Mouse (Mus musculus) forebrain, postnatal 0 days (tissue): ENCODE measurements around the gene Pde8b. TPM values are rescaled to one million over a fixed set of nuclear protein-coding genes. Genes with fewer than 3 reads are reported as not detected.

Experiments used
- ATAC-seq: fragments of 200-750 bp; cut with Nextera tagmentation; 2 replicates; pipeline ENCODE4 v1.8.0; 2017; ENCODE audit warnings: mild to moderate bottlenecking, moderate library complexity
- DNase-seq: peaks from one replicate; pipeline ENCODE4 v3.0.0-alpha.2; 2015
- H3K27ac ChIP-seq: fragments of 300-500 bp; sonication (generic); 2 replicates; pipeline ENCODE4 v1.5.1; 2014; ENCODE audit warnings: low read depth, mild to moderate bottlenecking, antibody characterized with exemption, low read length, moderate library complexity, mixed read lengths
- H3K27me3 ChIP-seq: fragments of 300-500 bp; sonication (generic); 2 replicates; pipeline ENCODE4 v1.6.1; 2014; ENCODE audit warnings: mild to moderate bottlenecking, low read length, mixed read lengths; ENCODE audit not compliant: insufficient read depth
- H3K36me3 ChIP-seq: fragments of 300-500 bp; sonication (generic); 2 replicates; pipeline ENCODE4 v1.6.1; 2014; ENCODE audit warnings: mild to moderate bottlenecking, moderate library complexity; ENCODE audit not compliant: insufficient read depth
- H3K4me1 ChIP-seq: fragments of 300-500 bp; sonication (generic); 2 replicates; pipeline ENCODE4 v1.6.1; 2014; ENCODE audit warnings: antibody characterized with exemption; ENCODE audit not compliant: insufficient read depth
- H3K4me2 ChIP-seq: fragments of 300-500 bp; sonication (generic); 2 replicates; pipeline ENCODE4 v1.6.1; 2014; ENCODE audit warnings: low read depth, mild to moderate bottlenecking, moderate library complexity
- H3K4me3 ChIP-seq: fragments of 300-500 bp; sonication (generic); 2 replicates; pipeline ENCODE4 v1.5.1; 2014; ENCODE audit warnings: low read depth, low read length, mixed read lengths
- H3K9ac ChIP-seq: fragments of 300-500 bp; sonication (generic); 2 replicates; pipeline ENCODE4 v1.6.1; 2014; ENCODE audit warnings: mild to moderate bottlenecking
- H3K9me3 ChIP-seq: fragments of 300-500 bp; sonication (generic); 2 replicates; pipeline ENCODE4 v1.6.1; 2016; ENCODE audit warnings: low read length
- CTCF ChIP-seq: sonication (generic); IDR thresholded peaks from 2 replicates; pipeline ENCODE4 v1.5.1; 2016; ENCODE audit warnings: antibody characterized with exemption, control low read depth, low read depth
- WGBS: fragments of 180-500 bp; shearing (Covaris S2); extraction: QIAGEN DNeasy Blood & Tissue Kit; methylation state at CpG from one replicate; pipeline ENCODE4 v1.1.7; 2014; 5-methylcytosine and 5-hydroxymethylcytosine counted together
- polyA plus RNA-seq: library from polyadenylated mRNA; unstranded; fragments of >200 nt; fragmentation: Nextera tagmentation; extraction: Ambion mirVana; gene quantifications from 2 replicates; pipeline ENCODE4 v1.2.1, GENCODE M21; 2015
- total RNA-seq: library from RNA; depleted of rRNA; stranded (reverse); fragments of >200 nt; gene quantifications from 2 replicates; pipeline ENCODE4 v1.2.3, GENCODE M21; 2014

The Pde8b gene
- total and polyA plus RNA-seq, 2 experiments from 2014 or later, result 6.5 to 21.1 TPM

DNA sequence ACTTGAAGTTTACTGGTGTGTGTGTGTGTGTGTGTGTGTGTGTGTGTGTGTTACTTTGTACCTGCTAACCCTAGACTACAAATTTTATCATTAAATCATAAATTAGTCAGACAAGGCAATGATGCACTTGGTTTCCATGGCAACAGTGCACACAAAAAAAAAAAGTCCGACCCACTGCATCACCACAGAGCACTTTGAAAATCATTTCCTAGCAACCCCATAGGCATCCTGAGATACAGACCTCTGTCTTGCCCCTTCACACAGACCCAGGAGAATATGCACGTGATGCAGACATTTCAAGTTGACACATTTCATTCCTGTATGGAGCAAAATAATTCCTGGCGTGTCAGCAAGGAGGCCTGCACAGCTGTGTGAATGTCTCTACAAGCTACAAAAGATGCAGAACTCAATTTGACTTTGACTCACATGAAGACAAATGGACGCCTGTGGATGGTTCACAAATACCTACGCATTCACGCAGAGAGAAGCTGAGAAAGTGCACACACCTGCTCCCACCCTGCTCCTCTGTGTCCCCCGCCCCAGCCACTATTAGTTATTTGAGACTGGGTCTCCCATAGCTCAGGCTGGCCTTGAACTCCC, 53.9 kb downstream of the Pde8b start:
- DNase-seq (peak; percentile 66), ATAC-seq (peak; percentile 74)
- Histone ChIP-seq H3K4me3 (no peak overlapping the region), H3K27me3 (no peaks in the 10 kb centered on the region), H3K4me2 (no peak overlapping the region), H3K27ac (no peak overlapping the region), H3K9me3 (no peaks in the 10 kb centered on the region), H3K4me1 (0 out of 2 replicates have a peak, but pooled peaks cover 5% of the 10 kb centered on the region), H3K36me3 (no peaks in the 10 kb centered on the region), H3K9ac (no peak overlapping the region)
- no peak for TF ChIP-seq CTCF
- WGBS, result 56% methylated on average over 7 of the region's 7 CpGs

DNA sequence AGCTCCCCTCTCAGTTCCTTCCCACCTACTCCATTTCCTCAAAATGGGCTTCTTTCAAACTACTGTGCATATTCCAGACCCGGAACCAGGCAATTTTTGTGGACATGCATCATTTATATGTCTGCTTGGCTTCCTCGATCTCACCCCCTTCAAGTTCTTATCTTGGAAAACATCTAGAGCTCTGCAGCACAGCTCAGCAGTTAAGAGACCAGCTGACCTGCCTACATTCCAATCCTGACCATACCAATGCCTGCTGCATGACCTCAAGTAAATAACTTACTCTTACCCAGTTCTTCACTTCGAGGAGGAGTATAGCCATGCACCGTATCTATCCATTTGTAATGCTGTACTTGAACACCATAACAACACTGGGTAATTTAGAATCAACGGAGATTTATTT, 58.2 kb downstream of the Pde8b start:
- ATAC-seq (no peak), DNase-seq (no peak)
- no peak for TF ChIP-seq CTCF
- Histone ChIP-seq H3K9ac (no peak overlapping the region), H3K27ac (no peak overlapping the region), H3K9me3 (no peaks in the 10 kb centered on the region), H3K4me2 (no peak overlapping the region), H3K27me3 (no peaks in the 10 kb centered on the region), H3K36me3 (no peaks in the 10 kb centered on the region), H3K4me3 (no peak overlapping the region), H3K4me1 (0 out of 2 replicates have a peak, but pooled peaks cover 5% of the 10 kb centered on the region)
- 95% methylated on average over 5 of the region's 5 CpGs for WGBS

DNA sequence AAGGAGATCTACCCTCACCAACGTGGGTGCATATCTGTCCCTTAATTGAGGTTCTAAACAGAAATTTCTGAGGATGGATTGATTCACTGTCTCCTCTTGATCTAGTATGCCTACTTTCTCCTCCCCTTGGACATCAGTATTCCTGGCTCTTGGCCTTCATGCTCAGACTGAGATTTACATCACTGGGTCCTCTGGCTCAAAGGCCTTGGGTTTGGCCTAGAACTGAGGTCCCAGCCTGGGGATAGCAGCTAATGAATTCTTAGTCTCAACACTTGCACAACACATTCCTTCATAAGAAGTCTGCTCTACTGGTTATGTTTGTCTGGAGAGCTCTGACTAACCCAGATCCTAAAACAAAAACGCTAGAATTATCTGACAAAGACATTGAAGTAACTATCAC, 61.0 kb downstream of the Pde8b start:
- DNase-seq (no peak), ATAC-seq (no peak)
- no peak for TF ChIP-seq CTCF
- Histone ChIP-seq H3K4me1 (peaks cover 7% of the 10 kb centered on the region; the same call in 1 of the 2 replicates), H3K36me3 (no peaks in the 10 kb centered on the region), H3K9me3 (no peaks in the 10 kb centered on the region), H3K9ac (no peak overlapping the region), H3K27ac (no peak overlapping the region), H3K4me3 (no peak overlapping the region), H3K27me3 (no peaks in the 10 kb centered on the region), H3K4me2 (no peak overlapping the region)
- 90% methylated on average over 2 of the region's 2 CpGs for WGBS

DNA sequence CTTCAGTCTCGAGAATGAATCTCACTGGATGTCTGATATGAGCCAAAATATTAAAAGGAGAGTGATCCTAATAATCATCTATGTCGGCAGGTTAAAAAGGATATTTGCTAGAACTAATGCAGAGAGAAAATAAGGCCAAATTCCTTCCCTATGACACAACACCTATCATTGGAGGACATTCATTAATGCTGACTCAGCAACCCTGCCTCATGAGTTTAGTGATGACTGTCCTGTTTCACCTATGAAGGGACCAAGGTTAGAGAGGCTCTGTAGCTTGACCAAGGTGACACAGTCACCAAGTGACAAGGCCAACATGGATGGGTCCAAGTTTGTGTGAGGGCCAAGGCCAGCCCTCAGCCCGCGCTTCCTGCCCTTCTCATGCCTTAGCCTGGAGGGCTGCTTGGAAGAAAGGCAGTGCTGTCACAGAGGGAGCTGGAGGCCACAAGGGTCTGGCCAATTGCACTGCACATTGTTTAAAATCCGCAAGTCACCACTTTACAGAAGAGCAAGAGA, 62.9 kb downstream of the Pde8b start:
- no peak for TF ChIP-seq CTCF
- peaks cover 7% of the 10 kb centered on the region; the same call in 1 of the 2 replicates for H3K4me1 ChIP-seq
- no peak overlapping the region for H3K4me2 ChIP-seq
- no peaks in the 10 kb centered on the region for H3K9me3 ChIP-seq
- no peak for ATAC-seq
- H3K27me3 ChIP-seq, result no peaks in the 10 kb centered on the region
- DNase-seq, result no peak
- no peak overlapping the region for H3K9ac ChIP-seq
- no peaks in the 10 kb centered on the region for H3K36me3 ChIP-seq
- no peak overlapping the region for H3K27ac ChIP-seq
- 74% methylated on average over 5 of the region's 5 CpGs for WGBS
- H3K4me3 ChIP-seq, result no peak overlapping the region

GRCm38 (mm10) chr13:95186741-95187035, 63.4 kb downstream of the Pde8b start:
- DNase-seq (no peak), ATAC-seq (no peak)
- TF ChIP-seq CTCF, result no peak
- no peak overlapping the region for H3K4me3 ChIP-seq
- no peaks in the 10 kb centered on the region for H3K27me3 ChIP-seq
- H3K27ac ChIP-seq, result no peak overlapping the region
- no peaks in the 10 kb centered on the region for H3K9me3 ChIP-seq
- H3K4me1 ChIP-seq, result peaks cover 7% of the 10 kb centered on the region; the same call in 1 of the 2 replicates
- 30% methylated on average over 4 of the region's 4 CpGs for WGBS
- H3K4me2 ChIP-seq, result no peak overlapping the region
- H3K9ac ChIP-seq, result no peak overlapping the region
- no peaks in the 10 kb centered on the region for H3K36me3 ChIP-seq

DNA sequence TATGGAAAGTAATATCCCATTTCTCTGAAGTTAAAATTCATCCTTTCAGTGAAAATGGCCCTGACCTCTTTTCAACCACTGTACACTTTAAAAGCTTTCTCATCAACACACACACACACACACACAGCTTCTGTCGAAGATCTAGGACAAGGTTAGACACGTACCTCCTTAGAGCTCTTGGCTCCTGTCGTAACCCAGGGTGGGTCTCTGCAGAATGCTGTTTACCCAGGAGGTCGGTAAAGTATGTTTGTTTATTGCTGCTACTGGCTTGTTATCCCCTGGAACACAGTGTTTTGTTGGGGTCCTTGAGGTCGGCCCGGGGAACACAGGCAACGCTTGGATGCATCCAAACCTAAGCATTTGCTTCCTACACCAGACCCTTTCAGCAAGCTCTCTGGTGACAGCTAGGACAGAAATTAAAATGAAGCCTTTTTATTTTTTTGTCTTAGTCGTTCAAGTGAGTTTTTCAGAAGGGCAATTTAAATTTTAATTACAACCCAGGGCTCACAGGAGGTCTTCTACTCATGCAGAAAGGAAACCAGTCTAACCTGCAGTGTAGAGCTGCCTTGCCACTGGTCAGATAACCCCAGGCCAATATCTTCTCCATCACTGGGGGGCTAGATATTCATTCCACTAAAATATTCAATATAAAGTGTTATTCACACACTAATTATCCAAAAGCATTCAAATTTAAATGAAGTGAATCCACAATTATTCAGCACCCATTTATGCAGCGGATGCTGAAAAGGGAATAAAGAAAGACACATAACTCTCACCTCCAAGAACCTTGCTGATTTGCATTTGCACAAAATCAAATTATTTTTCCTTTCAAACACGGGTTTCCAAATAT, 64.0 kb downstream of the Pde8b start:
- no peak overlapping the region for H3K4me2 ChIP-seq
- H3K4me1 ChIP-seq, result peaks cover 7% of the 10 kb centered on the region; the same call in 1 of the 2 replicates
- H3K27me3 ChIP-seq, result no peaks in the 10 kb centered on the region
- peak overlapping the region; percentile 40; the same call in 1 of the 2 replicates for H3K27ac ChIP-seq
- no peak overlapping the region for H3K4me3 ChIP-seq
- DNase-seq (no peak), ATAC-seq (peak; percentile 40; the same call in 1 of the 2 replicates)
- no peak overlapping the region for H3K9ac ChIP-seq
- WGBS, result 18% methylated on average over 10 of the region's 10 CpGs
- TF ChIP-seq CTCF, result no peak
- no peaks in the 10 kb centered on the region for H3K9me3 ChIP-seq
- no peaks in the 10 kb centered on the region for H3K36me3 ChIP-seq

GRCm38 (mm10) chr13:95183686-95184085, 66.5 kb downstream of the Pde8b start:
- ATAC-seq, result no peak

More at GRCm38 (mm10) chr13:95183686-95184085, 66.5 kb downstream of the Pde8b start:
- no peak for DNase-seq
- Histone ChIP-seq H3K4me3 (no peak overlapping the region), H3K36me3 (no peaks in the 10 kb centered on the region), H3K9ac (no peak overlapping the region), H3K27ac (no peak overlapping the region), H3K27me3 (no peaks in the 10 kb centered on the region), H3K4me1 (peaks cover 7% of the 10 kb centered on the region; the same call in 1 of the 2 replicates), H3K9me3 (no peaks in the 10 kb centered on the region), H3K4me2 (no peak overlapping the region)
- no peak for TF ChIP-seq CTCF
- 90% methylated on average over 2 of the region's 2 CpGs for WGBS
